Mouse (Mus musculus): ENCODE results near the gene Gaa. TPM values are rescaled to one million over a fixed set of nuclear protein-coding genes. Genes with fewer than 3 reads are reported as not detected.

The Gaa gene
- polyA plus RNA-seq, 1 experiment from 2014 or later = 59.6 TPM

- Histone ChIP-seq H3K4me1 (replicated peaks) (no peaks in the 10 kb centered on the region), H3K27me3 (peaks cover 13% of the 10 kb centered on the region; the same call in 1 of the 2 replicates), H3K36me3 (no peaks in the 10 kb centered on the region), H3K27ac (no peak overlapping the region), H3K4me2 (no peak overlapping the region), H3K9me3 (no peaks in the 10 kb centered on the region), H3K4me3 (no peak overlapping the region), H3K9ac (no peak overlapping the region)
- no peak for ATAC-seq (ENCODE audit: low FRiP score)
- 83% methylated on average over 17 of the region's 17 CpGs for WGBS
Observed at GRCm38 (mm10) chr11:119314252-119314936, 46.7 kb downstream of the Gaa start.

GRCm38 (mm10) chr11:119316720-119317119 lies 49.0 kb downstream of the Gaa start:
- Histone ChIP-seq H3K4me3 (no peak overlapping the region), H3K9ac (no peak overlapping the region), H3K36me3 (no peaks in the 10 kb centered on the region), H3K27me3 (0 out of 2 replicates have a peak, but pooled peaks cover 2% of the 10 kb centered on the region), H3K9me3 (no peaks in the 10 kb centered on the region), H3K4me2 (no peak overlapping the region), H3K4me1 (replicated peaks) (no peaks in the 10 kb centered on the region), H3K27ac (no peak overlapping the region)
- WGBS = 81% methylated on average over 4 of the region's 4 CpGs
- ATAC-seq (ENCODE audit: low FRiP score) = no peak

DNA sequence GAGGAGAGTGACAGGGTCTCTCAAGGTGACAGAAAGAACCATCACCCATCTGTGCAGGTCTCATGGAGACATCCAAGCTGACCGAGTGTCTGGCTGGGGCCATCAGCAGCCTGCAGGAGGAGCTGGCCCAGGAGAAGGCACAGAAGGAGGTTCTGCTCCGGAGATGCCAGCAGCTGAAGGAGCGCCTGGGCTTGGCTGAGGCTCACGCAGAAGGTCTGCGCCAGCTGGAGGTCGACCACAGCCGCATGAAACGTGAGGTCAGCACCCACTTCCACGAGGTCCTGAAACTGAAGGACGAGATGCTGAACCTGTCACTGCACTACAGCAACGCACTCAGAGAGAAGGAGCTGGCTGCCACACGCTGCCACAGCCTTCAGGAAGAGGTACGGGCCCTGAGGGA lies 54.8 kb downstream of the Gaa start:
- H3K27me3 ChIP-seq = peaks cover 6% of the 10 kb centered on the region; the same call in 1 of the 2 replicates
- no peak overlapping the region for H3K4me3 ChIP-seq
- no peaks in the 10 kb centered on the region for H3K9me3 ChIP-seq
- H3K4me1 ChIP-seq (replicated peaks) = no peaks in the 10 kb centered on the region
- no peak for ATAC-seq (ENCODE audit: low FRiP score)
- no peak overlapping the region for H3K4me2 ChIP-seq
- 84% methylated on average over 13 of the region's 13 CpGs for WGBS
- H3K36me3 ChIP-seq = no peaks in the 10 kb centered on the region
- no peak overlapping the region for H3K9ac ChIP-seq
- H3K27ac ChIP-seq = no peak overlapping the region

DNA sequence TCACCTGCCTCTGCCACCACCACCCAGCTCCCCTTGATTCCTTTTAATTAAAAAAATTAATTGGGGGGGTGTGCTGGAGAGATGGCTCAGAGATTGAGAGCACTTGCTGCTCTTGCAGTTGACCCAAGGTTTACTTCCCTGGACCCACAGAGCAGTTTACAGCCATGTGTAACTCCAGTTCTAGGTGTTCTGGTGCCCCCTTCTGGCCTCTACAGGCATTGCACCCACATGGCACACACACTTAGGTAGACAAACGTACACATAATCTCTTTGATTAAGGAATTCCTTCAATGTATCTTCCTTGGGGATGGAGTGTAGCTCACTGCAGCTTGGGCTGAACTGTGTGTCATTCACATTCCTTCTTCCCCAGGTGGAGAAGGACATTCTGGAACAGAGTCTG lies 57.4 kb downstream of the Gaa start:
- Histone ChIP-seq H3K4me2 (no peak overlapping the region), H3K27me3 (peaks cover 7% of the 10 kb centered on the region; the same call in 1 of the 2 replicates), H3K4me1 (replicated peaks) (no peaks in the 10 kb centered on the region), H3K9me3 (no peaks in the 10 kb centered on the region), H3K9ac (no peak overlapping the region), H3K27ac (no peak overlapping the region), H3K36me3 (no peaks in the 10 kb centered on the region), H3K4me3 (no peak overlapping the region)
- ATAC-seq (ENCODE audit: low FRiP score) = no peak
- 84% methylated on average over 1 of the region's 1 CpGs for WGBS

- Histone ChIP-seq H3K9ac (no peak overlapping the region), H3K9me3 (no peaks in the 10 kb centered on the region), H3K4me2 (no peak overlapping the region), H3K4me1 (replicated peaks) (no peaks in the 10 kb centered on the region), H3K27ac (no peak overlapping the region), H3K4me3 (no peak overlapping the region), H3K27me3 (0 out of 2 replicates have a peak, but pooled peaks cover 9% of the 10 kb centered on the region), H3K36me3 (no peaks in the 10 kb centered on the region)
- WGBS = 59% methylated on average over 4 of the region's 4 CpGs
- no peak for ATAC-seq (ENCODE audit: low FRiP score)
Observed at GRCm38 (mm10) chr11:119330592-119330991, 62.9 kb downstream of the Gaa start.

GRCm38 (mm10) chr11:119331970-119332369 lies 64.3 kb downstream of the Gaa start:
- H3K9me3 ChIP-seq = no peaks in the 10 kb centered on the region
- H3K27me3 ChIP-seq = 0 out of 2 replicates have a peak, but pooled peaks cover 9% of the 10 kb centered on the region
- no peak overlapping the region for H3K4me3 ChIP-seq
- H3K9ac ChIP-seq = no peak overlapping the region
- no peaks in the 10 kb centered on the region for H3K4me1 ChIP-seq (replicated peaks)
- ATAC-seq (ENCODE audit: low FRiP score) = no peak
- no peak overlapping the region for H3K4me2 ChIP-seq
- 53% methylated on average over 3 of the region's 3 CpGs for WGBS
- H3K27ac ChIP-seq = no peak overlapping the region
- no peaks in the 10 kb centered on the region for H3K36me3 ChIP-seq

Other genes starting within 250 kb of the Gaa start
- gene Cbx2, start 244.9 kb upstream of the Gaa start, polyA plus RNA-seq (2015; fragmentation: Nextera tagmentation; extraction: Ambion mirVana) = 20.3 and 24.2 TPM in 2 replicates
- 10.0 and 11.1 TPM in 2 replicates for gene Cbx8, start 226.9 kb upstream of the Gaa start, polyA plus RNA-seq (2015; fragmentation: Nextera tagmentation; extraction: Ambion mirVana)
- gene Cbx4, start 181.7 kb upstream of the Gaa start, polyA plus RNA-seq (2015; fragmentation: Nextera tagmentation; extraction: Ambion mirVana) = 14.1 and 15.8 TPM in 2 replicates
- 57.4 and 61.1 TPM in 2 replicates for gene Tbc1d16, start 39.4 kb upstream of the Gaa start, polyA plus RNA-seq (2015; fragmentation: Nextera tagmentation; extraction: Ambion mirVana)
- gene Ccdc40, start 39.3 kb upstream of the Gaa start, polyA plus RNA-seq (2015; fragmentation: Nextera tagmentation; extraction: Ambion mirVana) = 14.6 and 18.0 TPM in 2 replicates
- gene Eif4a3, start 32.2 kb downstream of the Gaa start, polyA plus RNA-seq (2015; fragmentation: Nextera tagmentation; extraction: Ambion mirVana) = 266 and 296 TPM in 2 replicates
- gene Card14, start 39.9 kb downstream of the Gaa start, polyA plus RNA-seq (2015; fragmentation: Nextera tagmentation; extraction: Ambion mirVana) = 0.06 and 0.09 TPM in 2 replicates
- gene Sgsh, start 87.6 kb downstream of the Gaa start, polyA plus RNA-seq (2015; fragmentation: Nextera tagmentation; extraction: Ambion mirVana) = 4.7 and 5.5 TPM in 2 replicates
- 4.8 and 5.3 TPM in 2 replicates for gene Slc26a11, start 87.7 kb downstream of the Gaa start, polyA plus RNA-seq (2015; fragmentation: Nextera tagmentation; extraction: Ambion mirVana)
- gene Rnf213, start 125.2 kb downstream of the Gaa start, polyA plus RNA-seq (2015; fragmentation: Nextera tagmentation; extraction: Ambion mirVana) = 0.70 and 0.94 TPM in 2 replicates
- 15.5 and 20.9 TPM in 2 replicates for gene Endov, start 223.5 kb downstream of the Gaa start, polyA plus RNA-seq (2015; fragmentation: Nextera tagmentation; extraction: Ambion mirVana)